Mouse (Mus musculus) ES-Bruce4 (cell line): ENCODE measurements at regions not wholly inside any gene's neighbourhood (a gene's known extent, or its start where the extent isn't known, plus 50 kb on each side); places are given as distances from the start of the nearest gene placed in this dataset.

Experiments
- H3K27ac ChIP-seq: 2 replicates; pipeline ENCODE4 v1.5.1; 2012; ENCODE audit warnings: low read length, inconsistent platforms; ENCODE audit not compliant: insufficient read depth
- H3K27me3 ChIP-seq: 2 replicates; pipeline ENCODE4 v1.6.1; 2012; ENCODE audit warnings: mild to moderate bottlenecking, low read length, inconsistent platforms; ENCODE audit not compliant: control insufficient read depth, poor library complexity, insufficient read depth, severe bottlenecking
- H3K36me3 ChIP-seq: 2 replicates; pipeline ENCODE4 v1.6.1; 2012; ENCODE audit warnings: inconsistent platforms, mild to moderate bottlenecking, low read length, moderate library complexity; ENCODE audit not compliant: control insufficient read depth, poor library complexity, insufficient read depth, severe bottlenecking
- H3K4me1 ChIP-seq: one replicate; pipeline ENCODE4 v1.8.1; 2011; ENCODE audit warnings: low read length; ENCODE audit not compliant: control insufficient read depth, insufficient read depth
- H3K4me3 ChIP-seq: 2 replicates; pipeline ENCODE4 v1.5.1; 2011; ENCODE audit warnings: low read depth, mild to moderate bottlenecking, low read length
- H3K9ac ChIP-seq: 2 replicates; pipeline ENCODE4 v1.6.1; 2012; ENCODE audit warnings: low read depth, mild to moderate bottlenecking, inconsistent platforms; ENCODE audit not compliant: poor library complexity, severe bottlenecking
- H3K9me3 ChIP-seq: replicated peaks from 2 replicates; pipeline ENCODE4 v1.6.1; 2012; ENCODE audit warnings: mild to moderate bottlenecking, low read length, inconsistent platforms; ENCODE audit not compliant: control insufficient read depth, poor library complexity, insufficient read depth, severe bottlenecking
- CTCF ChIP-seq: IDR thresholded peaks from one replicate; pipeline ENCODE4 v1.8.1; 2011; ENCODE audit warnings: low read depth, low read length
- EP300 ChIP-seq: IDR thresholded peaks from 2 replicates; pipeline ENCODE4 v1.6.1; 2011; ENCODE audit warnings: low read depth, low read length; ENCODE audit not compliant: insufficient read depth
- POLR2A ChIP-seq: IDR thresholded peaks from one replicate; pipeline ENCODE4 v1.8.1; 2011; ENCODE audit warnings: low read length; ENCODE audit not compliant: insufficient read depth

GRCm38 (mm10) chr7:137944991-137945390 is 452.5 kb downstream of the Tcerg1l start:
- Histone ChIP-seq H3K27ac (no peak overlapping the region), H3K4me1 (no peaks in the 10 kb centered on the region), H3K27me3 (no peaks in the 10 kb centered on the region), H3K9ac (no peak overlapping the region), H3K4me3 (no peak overlapping the region), H3K36me3 (no peaks in the 10 kb centered on the region), H3K9me3 (no peaks in the 10 kb centered on the region)
- no peak for TF ChIP-seq EP300
- no peak for TF ChIP-seq POLR2A
- no peak for TF ChIP-seq CTCF

GRCm38 (mm10) chr7:137947424-137947823 is 450.1 kb downstream of the Tcerg1l start:
- no peak for TF ChIP-seq EP300
- no peak for TF ChIP-seq POLR2A
- TF ChIP-seq CTCF: no peak
- Histone ChIP-seq H3K9me3 (no peaks in the 10 kb centered on the region), H3K4me3 (no peak overlapping the region), H3K27ac (no peak overlapping the region), H3K36me3 (no peaks in the 10 kb centered on the region), H3K4me1 (no peaks in the 10 kb centered on the region), H3K27me3 (no peaks in the 10 kb centered on the region), H3K9ac (no peak overlapping the region)

GRCm38 (mm10) chr7:137957354-137957753 is 440.2 kb downstream of the Tcerg1l start:
- Histone ChIP-seq H3K4me3 (no peak overlapping the region), H3K27me3 (no peaks in the 10 kb centered on the region), H3K9ac (no peak overlapping the region)

DNA sequence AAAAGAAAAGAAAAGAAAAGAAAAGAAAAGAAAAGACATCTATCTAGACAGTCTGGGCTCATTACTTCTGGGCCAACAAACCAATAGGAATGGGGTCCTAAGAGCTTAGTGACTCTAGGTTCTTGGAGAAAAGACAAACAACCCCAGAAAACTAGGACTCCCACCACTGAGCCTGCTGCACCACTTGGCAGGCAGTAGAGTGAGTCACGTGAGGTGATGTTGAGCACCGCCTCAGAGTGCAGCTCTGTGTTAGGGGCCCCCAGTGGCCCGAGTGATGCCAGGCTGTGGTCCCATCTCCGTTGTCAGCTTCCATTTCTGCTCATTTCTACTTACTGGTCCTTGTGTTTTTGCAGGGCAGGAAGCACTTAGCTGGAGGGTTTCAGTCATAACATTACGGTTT is 439.7 kb downstream of the Tcerg1l start:
- Histone ChIP-seq H3K9me3 (no peaks in the 10 kb centered on the region), H3K36me3 (no peaks in the 10 kb centered on the region), H3K9ac (no peak overlapping the region), H3K4me1 (no peaks in the 10 kb centered on the region), H3K27me3 (no peaks in the 10 kb centered on the region), H3K27ac (no peak overlapping the region), H3K4me3 (no peak overlapping the region)
- TF ChIP-seq EP300: no peak
- TF ChIP-seq POLR2A: no peak
- TF ChIP-seq CTCF: no peak

More at GRCm38 (mm10) chr7:137957354-137957753, 440.2 kb downstream of the Tcerg1l start:
- H3K36me3 ChIP-seq: no peaks in the 10 kb centered on the region
- TF ChIP-seq POLR2A (no peak), EP300 (no peak), CTCF (no peak)
- H3K27ac ChIP-seq: no peak overlapping the region
- H3K9me3 ChIP-seq: no peaks in the 10 kb centered on the region
- no peaks in the 10 kb centered on the region for H3K4me1 ChIP-seq

GRCm38 (mm10) chr7:137963470-137964095 is 433.9 kb downstream of the Tcerg1l start:
- Histone ChIP-seq H3K36me3 (no peaks in the 10 kb centered on the region), H3K4me1 (no peaks in the 10 kb centered on the region), H3K4me3 (no peak overlapping the region), H3K27me3 (no peaks in the 10 kb centered on the region), H3K27ac (no peak overlapping the region), H3K9me3 (no peaks in the 10 kb centered on the region), H3K9ac (no peak overlapping the region)
- TF ChIP-seq POLR2A (no peak), CTCF (no peak), EP300 (no peak)

- H3K36me3 ChIP-seq: no peaks in the 10 kb centered on the region
- no peaks in the 10 kb centered on the region; the same call in 1 of the 2 replicates for H3K27me3 ChIP-seq
- no peaks in the 10 kb centered on the region for H3K9me3 ChIP-seq
- H3K4me1 ChIP-seq: no peaks in the 10 kb centered on the region
- H3K27ac ChIP-seq: no peak overlapping the region
- no peak overlapping the region for H3K4me3 ChIP-seq
- H3K9ac ChIP-seq: no peak overlapping the region
- no peak for TF ChIP-seq CTCF
- no peak for TF ChIP-seq EP300
- no peak for TF ChIP-seq POLR2A
Observed at GRCm38 (mm10) chr7:137974705-137975104, 422.8 kb downstream of the Tcerg1l start.
